Mouse (Mus musculus) cerebellum, adult 9-10 months (tissue): ENCODE data around the gene Snrpf.
"Not testable (repeated sequence)": the region's sequence is repeated elsewhere in the genome, so short reads cannot be mapped to it uniquely, and the experiment has no call there.

Experiments used
- DNase-seq: peaks from one replicate; pipeline ENCODE4 v3.0.0; 2022

Gene Snrpf

DNA sequence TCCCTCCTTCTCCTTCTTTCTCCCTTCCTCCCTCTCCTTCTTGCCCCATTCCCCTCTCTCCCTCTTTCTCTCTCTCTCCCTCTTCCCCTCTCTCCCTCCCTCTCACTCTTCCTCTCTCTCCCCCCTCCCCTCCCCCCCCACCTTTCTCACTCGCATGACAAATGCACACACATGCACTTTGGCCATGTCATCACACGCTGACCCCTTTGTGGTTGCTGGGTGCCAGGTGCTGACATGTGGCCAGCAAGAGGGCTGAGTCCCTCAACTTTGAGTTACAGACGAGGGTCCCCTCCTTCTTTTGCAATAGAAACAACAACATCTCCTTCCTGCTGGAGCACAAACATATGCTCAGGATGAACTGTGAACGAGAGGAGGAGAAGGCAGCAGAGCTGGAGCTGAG is 14.5 kb downstream of the Snrpf start:
- DNase-seq, result no peak

DNA sequence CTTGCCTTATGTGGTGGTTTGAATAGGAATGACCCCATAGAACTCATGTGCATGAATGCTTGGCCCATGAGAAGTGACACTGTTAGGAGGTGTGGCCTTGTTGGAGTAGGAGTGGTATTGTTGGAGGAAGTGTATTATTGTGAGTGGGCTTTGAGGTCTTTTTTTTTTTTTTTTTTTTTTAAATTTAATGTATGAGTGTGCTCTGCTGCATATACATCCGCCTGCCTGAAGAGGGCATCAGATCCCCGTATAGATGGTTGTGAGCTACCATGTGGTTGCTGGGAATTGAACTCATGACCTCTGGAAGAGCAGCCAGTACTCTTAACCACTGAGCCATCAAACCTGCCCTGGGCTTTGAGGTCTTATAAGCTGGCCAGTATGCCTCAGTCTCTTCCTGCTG is 17.3 kb downstream of the Snrpf start:
- DNase-seq, result no peak

DNA sequence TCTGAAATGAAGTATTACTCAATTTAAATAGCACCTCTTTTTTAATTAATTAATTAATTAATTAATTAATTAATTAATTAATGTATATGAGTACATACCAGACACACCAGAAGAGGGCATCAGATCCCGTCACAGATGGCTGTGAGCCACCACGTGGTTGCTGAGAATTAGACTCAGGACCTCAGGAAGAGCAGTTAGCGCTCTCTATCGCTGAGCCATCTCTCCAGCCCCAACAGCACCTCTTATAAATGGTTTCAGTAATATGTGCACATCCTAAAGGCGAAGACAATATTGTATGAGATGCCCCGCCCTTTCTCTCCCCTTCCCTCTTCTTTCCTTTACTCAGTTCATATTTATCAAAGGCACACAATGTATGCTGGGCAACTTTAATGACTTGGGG is 20.8 kb downstream of the Snrpf start:
- DNase-seq, result no peak

- DNase-seq, result no peak
Observed at GRCm38 (mm10) chr10:93567841-93568566, 21.5 kb downstream of the Snrpf start.

GRCm38 (mm10) chr10:93567066-93567465 is 22.4 kb downstream of the Snrpf start:
- no peak for DNase-seq

GRCm38 (mm10) chr10:93564518-93565090 is 24.9 kb downstream of the Snrpf start:
- DNase-seq, result no peak

DNA sequence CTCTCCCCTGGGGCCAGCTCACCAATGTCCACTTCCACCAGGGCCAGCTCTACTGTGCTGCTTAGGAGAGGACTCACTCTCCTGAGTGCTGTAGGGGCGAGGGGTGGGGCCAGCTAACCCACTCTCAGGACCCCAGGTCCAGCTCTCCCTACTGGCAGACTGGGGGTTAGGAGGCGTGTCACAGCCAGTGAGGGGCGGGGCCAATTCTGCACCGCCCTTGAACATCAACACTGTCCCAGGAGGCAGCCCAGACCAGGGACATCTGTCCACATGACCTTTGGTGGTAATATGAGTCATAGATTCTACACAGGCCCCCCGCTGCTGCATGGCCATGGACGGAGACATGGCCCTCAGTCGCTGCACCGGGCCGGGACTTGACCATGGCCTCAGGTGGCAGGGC is 29.7 kb downstream of the Snrpf start:
- no peak for DNase-seq

DNA sequence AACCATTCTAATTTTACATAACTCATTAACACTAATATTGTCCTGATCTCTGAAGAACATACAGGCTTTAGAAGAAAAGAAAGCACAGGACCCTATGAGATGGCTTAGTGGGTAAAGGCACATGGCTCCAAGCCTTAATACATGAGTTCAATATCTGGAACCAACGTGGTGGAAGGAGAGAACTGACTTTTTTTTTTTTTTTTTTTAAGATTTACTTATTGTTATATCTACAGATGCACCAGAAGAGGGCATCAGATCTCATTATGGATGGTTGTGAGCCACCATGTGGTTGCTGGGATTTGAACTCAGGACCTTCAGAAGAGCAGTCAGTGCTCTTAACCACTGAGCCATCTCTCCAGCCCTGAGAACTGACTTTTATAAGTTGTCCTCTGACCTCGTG is 31.5 kb downstream of the Snrpf start:
- not testable (repeated sequence) for DNase-seq

DNA sequence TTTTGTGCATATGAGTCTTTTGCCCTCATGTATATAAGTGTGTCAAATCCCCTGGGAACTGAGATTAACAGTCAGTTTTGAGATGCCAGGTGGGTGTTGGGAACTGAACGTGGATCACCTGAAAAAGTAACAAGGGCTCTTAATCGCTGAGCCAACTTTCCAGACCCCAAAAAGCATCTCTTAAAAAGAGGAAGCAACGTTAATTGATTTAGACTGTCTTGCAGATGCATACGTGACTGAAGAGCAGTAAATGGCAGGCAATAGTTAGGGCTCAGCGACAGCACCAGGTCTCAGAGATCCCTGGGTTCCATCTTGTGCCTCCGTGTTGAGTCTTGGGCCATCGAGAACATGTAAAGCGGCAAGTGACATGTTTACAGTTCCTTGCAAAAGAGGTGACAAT is 36.9 kb downstream of the Snrpf start:
- DNase-seq, result no peak

DNA sequence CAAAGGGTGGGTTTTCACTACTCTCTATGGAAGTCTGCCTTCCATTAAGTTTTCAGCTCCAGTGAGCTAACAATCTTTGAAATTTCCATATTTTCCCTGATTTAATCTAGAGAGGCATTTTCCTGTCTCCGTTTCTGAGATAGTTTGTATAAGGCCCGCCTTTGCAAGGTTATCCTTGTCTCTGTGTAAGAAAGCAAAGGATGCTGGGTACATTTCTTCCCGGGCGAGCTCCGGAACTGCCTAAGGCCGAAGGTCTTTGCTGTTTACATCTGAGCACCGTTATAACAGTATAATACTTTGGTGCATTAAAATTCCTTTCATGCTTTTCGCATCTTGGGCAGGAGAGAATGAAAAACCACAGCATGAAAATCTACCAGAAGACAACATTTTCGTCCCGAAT is 39.7 kb downstream of the Snrpf start:
- DNase-seq, result no peak

DNA sequence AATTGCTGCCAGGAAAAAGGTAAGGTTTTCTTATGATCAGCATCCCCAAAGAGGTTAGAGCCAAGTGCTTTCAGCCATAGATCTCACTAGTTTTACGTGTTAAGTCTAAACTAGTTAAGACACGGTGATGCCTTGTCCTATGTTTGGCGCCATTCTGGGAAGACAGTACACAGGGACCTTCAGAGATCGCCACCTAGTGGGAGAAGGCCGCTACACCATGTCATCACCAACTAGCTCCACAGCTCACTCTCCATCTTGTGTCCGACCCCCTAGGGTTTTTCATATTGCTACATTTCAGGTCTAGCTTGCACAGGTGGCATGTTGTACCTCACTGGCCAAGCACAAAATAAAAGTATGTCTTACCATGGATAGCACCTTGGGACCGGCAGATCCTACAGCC is 40.5 kb downstream of the Snrpf start:
- peak; percentile 83 for DNase-seq

DNA sequence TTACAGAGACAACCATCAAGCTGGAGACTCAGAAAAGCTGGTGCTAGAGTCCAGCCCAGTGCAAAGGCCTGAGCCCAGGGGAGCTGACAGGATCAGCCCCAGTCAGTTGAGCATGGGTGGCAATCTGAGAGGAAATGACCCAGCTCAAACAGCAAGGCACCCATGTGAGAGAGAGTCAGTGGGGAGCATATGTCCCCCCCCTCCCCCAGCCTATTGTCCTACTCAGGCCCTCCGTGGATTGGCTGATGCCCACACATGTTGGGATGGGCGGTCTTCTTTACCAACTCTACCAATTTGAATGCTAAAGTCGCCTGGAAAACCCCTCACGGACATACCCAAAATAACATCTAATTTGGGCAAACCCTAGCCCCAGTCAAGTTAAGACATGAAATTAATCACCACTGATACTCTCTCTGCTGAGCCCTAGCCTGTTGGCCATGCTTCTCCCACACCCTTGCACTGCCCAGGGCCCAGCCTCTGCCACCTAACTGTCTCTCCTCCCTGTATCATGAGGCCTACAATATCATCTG is 41.7 kb downstream of the Snrpf start:
- DNase-seq, result no peak

DNA sequence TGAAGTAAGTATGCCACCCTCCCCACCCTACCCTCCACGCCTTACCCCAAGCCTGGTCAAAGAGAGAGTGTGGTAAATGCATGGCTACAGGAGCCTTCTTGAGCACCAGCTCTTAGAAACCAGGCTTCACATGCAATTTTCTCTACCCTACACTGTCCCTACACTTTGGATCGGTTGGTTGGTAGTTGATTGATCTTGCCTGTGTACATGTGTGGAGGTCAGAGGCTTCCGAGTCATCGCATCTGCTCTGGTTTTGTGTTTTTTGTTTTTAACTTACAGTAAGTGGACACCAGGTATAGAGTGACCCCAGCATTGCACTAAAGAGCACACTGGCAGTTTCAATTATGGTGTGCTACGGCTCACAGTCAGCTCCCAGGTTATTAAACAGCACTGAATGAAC is 45.3 kb downstream of the Snrpf start:
- no peak for DNase-seq

DNA sequence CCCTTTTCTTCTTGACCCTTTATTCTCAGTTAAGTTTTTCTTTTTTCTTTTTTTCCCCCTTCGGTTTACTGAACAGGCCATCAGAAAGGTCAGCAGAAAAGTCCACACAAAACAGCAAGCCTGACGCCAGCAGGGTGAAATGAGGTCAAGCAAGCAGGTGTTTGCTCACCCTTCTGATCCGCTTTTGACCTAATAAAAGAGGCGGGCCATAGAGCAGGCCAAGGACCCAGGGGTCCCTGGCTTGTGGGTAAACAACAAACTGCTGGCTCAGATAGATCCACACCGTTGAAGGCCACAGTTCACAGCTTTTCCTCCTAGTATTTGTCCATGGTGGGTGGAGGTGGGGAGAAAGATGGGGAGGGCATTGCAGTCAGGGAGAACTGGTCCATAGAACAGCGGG is 46.3 kb downstream of the Snrpf start:
- no peak for DNase-seq

- DNase-seq, result no peak
Observed at GRCm38 (mm10) chr10:93542356-93542755, 47.1 kb downstream of the Snrpf start.

DNA sequence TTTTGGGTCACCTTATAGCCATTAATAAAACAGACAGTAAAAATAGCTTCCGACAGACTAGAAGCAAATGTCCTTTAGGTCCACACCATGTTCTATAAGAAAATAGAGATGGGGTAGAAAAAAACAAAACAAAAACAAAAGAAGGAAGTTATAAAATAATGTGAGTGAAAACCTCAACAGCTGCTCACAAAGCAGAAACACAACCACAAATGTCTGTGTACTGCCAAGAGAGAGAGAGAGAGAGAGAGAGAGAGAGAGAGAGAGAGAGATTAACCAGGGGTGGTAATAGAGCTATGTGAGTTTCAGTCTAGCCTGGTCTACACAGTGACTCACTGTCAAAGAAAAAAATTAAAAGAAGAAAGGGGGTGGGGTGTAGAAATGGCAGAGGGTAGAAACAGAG is 47.9 kb downstream of the Snrpf start:
- no peak for DNase-seq

DNA sequence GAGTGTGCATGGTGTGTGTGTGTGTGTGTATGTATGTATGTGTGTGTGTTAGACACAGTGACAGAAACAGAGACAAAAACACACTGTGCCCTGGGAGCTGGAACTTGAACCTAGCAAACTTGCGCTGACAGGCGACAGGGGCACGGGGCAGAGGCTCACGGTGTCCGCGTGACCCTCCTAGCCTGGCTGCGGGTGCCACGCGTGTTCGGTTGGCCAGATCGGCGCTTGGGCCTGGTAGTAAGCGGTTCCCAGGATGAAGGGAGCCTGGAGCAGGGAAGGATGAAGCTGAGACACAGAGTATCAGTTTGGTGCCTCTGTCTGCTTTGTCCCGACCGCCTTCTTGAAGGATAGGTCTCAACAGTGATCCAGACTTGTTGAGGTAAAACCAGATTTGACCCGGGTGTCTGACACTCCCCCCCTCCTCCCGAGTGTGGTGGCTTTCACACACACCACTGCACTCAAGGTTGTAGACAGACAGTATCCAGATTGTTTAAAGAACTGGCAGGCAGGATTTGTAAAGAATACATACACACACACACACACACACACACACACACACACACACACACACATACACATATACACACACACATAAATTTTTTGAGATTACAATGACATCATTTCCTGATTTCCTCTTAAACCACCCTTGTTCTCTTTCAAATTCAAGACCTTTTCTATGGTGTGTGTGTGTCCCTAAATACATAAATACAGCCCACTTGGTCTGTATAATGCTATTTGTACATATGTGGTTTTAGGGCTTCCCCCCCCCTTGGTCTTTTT is 48.9 kb downstream of the Snrpf start, which contains the start of gene Ccdc38:
Ccdc38 (plus strand) TSS at position 202 of the 780 bp plus-strand sequence.
- no peak for DNase-seq

- peak; percentile 48 for DNase-seq
Observed at GRCm38 (mm10) chr10:93539775-93540430, 49.6 kb downstream of the Snrpf start, which contains the start of gene Amdhd1. Amdhd1 (minus strand) TSS chr10:93540033.

DNA sequence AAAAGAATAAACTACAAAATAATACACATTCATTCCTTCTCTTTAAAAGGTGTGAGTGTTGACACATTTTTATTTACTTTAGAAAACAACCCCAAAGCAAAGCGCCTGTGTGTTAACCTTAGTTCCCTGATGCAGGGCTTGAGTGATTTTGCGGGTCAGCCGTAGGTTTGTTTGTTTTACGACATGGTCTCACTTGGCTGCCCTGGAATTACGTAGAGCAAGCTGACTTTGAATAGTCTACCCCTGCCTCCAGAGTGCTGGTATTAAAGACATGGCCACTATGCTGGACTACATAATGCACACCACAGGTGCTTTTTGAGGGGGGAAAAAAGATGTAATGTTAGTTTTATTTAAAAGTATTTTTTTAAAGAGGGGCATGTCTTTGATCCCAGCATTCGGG is 50.7 kb downstream of the Snrpf start:
- no peak for DNase-seq

GRCm38 (mm10) chr10:93538287-93538686 is 51.2 kb downstream of the Snrpf start:
- no peak for DNase-seq
